Mouse (Mus musculus) stomach, embryonic 16.5 days (tissue): ENCODE data around the gene Atp2a2. TPM values are rescaled to one million over a fixed set of nuclear protein-coding genes. Genes with fewer than 3 reads are reported as not detected.
A peak's percentile ranks its signal among the peaks of the same experiment; 100 is the strongest.

Experiments used
- ATAC-seq: fragments of 200-750 bp; cut with Nextera tagmentation; 2 replicates; pipeline ENCODE4 v1.8.0; 2017; ENCODE audit warnings: moderate number of reproducible peaks, moderate TSS enrichment; ENCODE audit not compliant: insufficient read depth, low FRiP score
- H3K27ac ChIP-seq: fragments of 300-500 bp; sonication (generic); 2 replicates; pipeline ENCODE4 v1.5.1; 2014; ENCODE audit warnings: low read length
- H3K27me3 ChIP-seq: fragments of 300-500 bp; sonication (generic); 2 replicates; pipeline ENCODE4 v1.6.1; 2014; ENCODE audit warnings: low read length, control low read depth, mixed read lengths; ENCODE audit not compliant: control insufficient read depth, insufficient read depth
- H3K36me3 ChIP-seq: fragments of 300-500 bp; sonication (generic); 2 replicates; pipeline ENCODE4 v1.6.1; 2014; ENCODE audit warnings: low read length; ENCODE audit not compliant: control insufficient read depth, insufficient read depth
- H3K4me1 ChIP-seq: fragments of 300-500 bp; sonication (generic); 2 replicates; pipeline ENCODE4 v1.6.1; 2014; ENCODE audit warnings: low read length, control low read depth, mixed read lengths; ENCODE audit not compliant: control insufficient read depth, insufficient read depth
- H3K4me2 ChIP-seq: fragments of 300-500 bp; sonication (generic); 2 replicates; pipeline ENCODE4 v1.6.1; 2014; ENCODE audit warnings: low read depth, low read length, mixed read lengths
- H3K4me3 ChIP-seq: fragments of 300-500 bp; sonication (generic); replicated peaks from 2 replicates; pipeline ENCODE4 v1.5.1; 2014; ENCODE audit warnings: mild to moderate bottlenecking, low read length
- H3K9ac ChIP-seq: fragments of 300-500 bp; sonication (generic); 2 replicates; pipeline ENCODE4 v1.6.1; 2014; ENCODE audit warnings: low read length
- H3K9me3 ChIP-seq: fragments of 300-500 bp; sonication (generic); replicated peaks from 2 replicates; pipeline ENCODE4 v1.6.1; 2016; ENCODE audit warnings: low read length, control low read depth; ENCODE audit not compliant: control insufficient read depth
- WGBS: fragments of 180-500 bp; shearing (Covaris S2); extraction: QIAGEN DNeasy Blood & Tissue Kit; methylation state at CpG from one replicate; pipeline ENCODE4 v1.1.7; 2014; 5-methylcytosine and 5-hydroxymethylcytosine counted together
- polyA plus RNA-seq: library from polyadenylated mRNA; unstranded; fragments of >200 nt; fragmentation: Nextera tagmentation; extraction: Ambion mirVana; gene quantifications from 2 replicates; pipeline ENCODE4 v1.2.1, GENCODE M21; 2015

Atp2a2 gene
- polyA plus RNA-seq, 1 experiment from 2014 or later = 27.3 TPM

DNA sequence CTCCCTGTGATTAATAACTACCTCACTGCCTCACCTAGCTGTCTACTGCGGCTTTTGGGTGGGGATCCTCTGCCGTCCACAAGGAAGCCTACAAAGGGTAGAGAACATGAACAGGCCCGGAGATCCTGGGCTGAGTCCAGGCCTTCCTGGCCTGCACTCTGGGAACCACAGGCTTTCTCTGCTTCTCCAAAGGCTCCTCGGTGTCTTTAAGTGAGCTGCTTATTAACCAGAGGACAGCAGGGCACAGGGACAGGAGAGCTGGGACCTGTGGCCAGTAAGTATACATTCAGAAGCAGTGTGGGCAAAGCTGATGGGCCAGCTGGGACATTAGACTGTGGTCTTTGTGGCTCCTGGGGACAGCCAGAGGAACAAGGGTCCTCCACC is 22.8 kb upstream of the Atp2a2 start:
- H3K9me3 ChIP-seq = no peaks in the 10 kb centered on the region
- H3K36me3 ChIP-seq = no peaks in the 10 kb centered on the region
- ATAC-seq = peak; percentile 10; the same call in 1 of the 2 replicates
- no peaks in the 10 kb centered on the region for H3K27me3 ChIP-seq
- WGBS = 42% methylated on average over 4 of the region's 4 CpGs
- H3K4me1 ChIP-seq = peaks cover 53% of the 10 kb centered on the region
- H3K4me3 ChIP-seq = no peak overlapping the region
- H3K4me2 ChIP-seq = no peak overlapping the region
- H3K9ac ChIP-seq = peak overlapping the region; percentile 52
- peak overlapping the region; percentile 78 for H3K27ac ChIP-seq

- Histone ChIP-seq H3K4me3 (no peak overlapping the region), H3K4me1 (peaks cover 47% of the 10 kb centered on the region), H3K36me3 (no peaks in the 10 kb centered on the region), H3K4me2 (no peak overlapping the region), H3K9ac (no peak overlapping the region; the same call in 1 of the 2 replicates), H3K27me3 (no peaks in the 10 kb centered on the region), H3K9me3 (no peaks in the 10 kb centered on the region), H3K27ac (peak overlapping the region; percentile 78)
- ATAC-seq = no peak
- WGBS = 71% methylated on average over 3 of the region's 3 CpGs
These were observed 22.2 kb upstream of the Atp2a2 start for GRCm38 (mm10) chr5:122524244-122524643.

DNA sequence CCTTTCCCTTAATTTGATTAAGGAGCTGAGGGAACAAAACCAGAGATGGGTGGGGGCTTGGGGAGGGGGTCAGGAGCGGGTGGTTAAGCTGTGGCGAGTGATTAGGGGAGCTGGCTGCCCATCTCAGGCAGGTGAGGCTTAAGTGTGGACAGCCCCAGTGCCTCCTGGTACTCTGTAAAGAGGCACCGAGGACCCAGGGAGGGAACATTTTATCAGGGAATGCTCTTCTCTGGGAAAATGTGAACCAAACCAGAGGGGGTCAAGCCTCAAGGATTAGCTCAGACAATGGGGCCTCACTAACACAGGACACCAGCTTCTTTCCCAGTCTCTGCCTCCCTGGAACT is 19.1 kb upstream of the Atp2a2 start:
- no peak for ATAC-seq
- Histone ChIP-seq H3K4me1 (peaks cover 24% of the 10 kb centered on the region), H3K4me3 (no peak overlapping the region), H3K27me3 (no peaks in the 10 kb centered on the region), H3K4me2 (no peak overlapping the region), H3K36me3 (no peaks in the 10 kb centered on the region), H3K9me3 (no peaks in the 10 kb centered on the region), H3K9ac (no peak overlapping the region), H3K27ac (no peak overlapping the region)
- 54% methylated on average over 3 of the region's 3 CpGs for WGBS

- no peak overlapping the region for H3K9ac ChIP-seq
- H3K27ac ChIP-seq = no peak overlapping the region
- WGBS = 40% methylated on average over 23 of the region's 23 CpGs
- no peak overlapping the region for H3K4me2 ChIP-seq
- H3K36me3 ChIP-seq = no peaks in the 10 kb centered on the region
- no peaks in the 10 kb centered on the region for H3K27me3 ChIP-seq
- no peak for ATAC-seq
- H3K4me3 ChIP-seq = no peak overlapping the region
- no peaks in the 10 kb centered on the region for H3K9me3 ChIP-seq
- H3K4me1 ChIP-seq = peaks cover 18% of the 10 kb centered on the region
These were observed 18.5 kb upstream of the Atp2a2 start for GRCm38 (mm10) chr5:122520254-122521129.

DNA sequence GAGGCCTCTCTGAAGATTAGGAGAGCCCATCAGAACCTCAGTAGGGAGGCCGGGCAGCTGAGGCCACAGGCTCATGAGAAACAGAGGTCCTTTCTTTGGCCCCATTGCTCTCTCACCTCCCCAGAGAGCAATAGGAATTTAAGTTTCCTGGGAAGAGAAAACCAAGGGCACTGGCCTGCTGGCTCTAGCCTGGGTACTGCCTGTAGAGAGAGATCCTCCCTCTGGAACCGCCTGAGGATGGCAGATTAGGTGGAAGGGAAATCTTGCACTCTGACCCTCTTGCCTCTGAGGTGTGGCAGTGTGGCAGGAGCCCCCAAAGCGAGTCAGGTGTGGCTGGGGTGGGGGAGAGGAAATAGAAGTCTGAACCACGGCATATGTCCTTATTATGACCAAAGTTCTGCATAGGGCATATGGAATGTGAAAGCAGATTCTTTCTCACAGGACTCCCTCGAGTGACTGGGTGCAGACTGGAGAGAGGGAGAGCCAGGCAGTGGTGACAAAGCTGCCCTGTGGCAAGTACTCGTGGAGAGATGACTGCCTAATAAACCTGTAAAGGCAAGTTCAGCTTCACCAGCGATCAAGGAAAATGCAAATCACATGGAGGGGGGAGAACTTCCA is 17.1 kb upstream of the Atp2a2 start:
- H3K4me2 ChIP-seq = no peak overlapping the region

DNA sequence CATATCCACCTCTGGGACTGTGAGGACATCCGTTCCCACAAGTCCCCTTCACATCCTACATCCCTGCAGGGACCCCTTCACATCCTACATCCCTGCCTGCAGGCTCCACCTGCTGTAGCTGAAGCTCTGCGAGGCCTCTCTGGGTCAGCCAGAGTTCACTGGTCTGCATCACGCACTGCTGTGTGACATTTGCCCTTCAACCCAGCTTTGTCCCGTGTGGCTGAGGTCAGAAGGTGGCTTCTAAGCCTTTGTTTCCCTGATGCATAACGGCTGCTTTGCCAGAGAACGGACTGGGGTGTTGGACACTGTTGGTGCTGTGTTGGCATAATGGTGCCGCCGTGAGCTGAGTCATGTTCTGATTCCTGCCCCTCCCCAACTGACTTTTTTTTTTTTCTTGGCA is 16.2 kb upstream of the Atp2a2 start:
- 25% methylated on average over 8 of the region's 8 CpGs for WGBS
- Histone ChIP-seq H3K27ac (no peak overlapping the region), H3K36me3 (no peaks in the 10 kb centered on the region), H3K4me3 (no peak overlapping the region), H3K9me3 (no peaks in the 10 kb centered on the region), H3K27me3 (no peaks in the 10 kb centered on the region), H3K4me1 (peaks cover 19% of the 10 kb centered on the region), H3K9ac (no peak overlapping the region), H3K4me2 (no peak overlapping the region)
- ATAC-seq = no peak

More for the DNA sequence above, 17.1 kb upstream of the Atp2a2 start:
- H3K4me3 ChIP-seq = no peak overlapping the region
- 43% methylated on average over 7 of the region's 7 CpGs for WGBS
- H3K27me3 ChIP-seq = no peaks in the 10 kb centered on the region
- no peak for ATAC-seq
- no peaks in the 10 kb centered on the region for H3K9me3 ChIP-seq
- peak overlapping the region; percentile 11; the same call in 1 of the 2 replicates for H3K27ac ChIP-seq
- H3K36me3 ChIP-seq = no peaks in the 10 kb centered on the region
- peaks cover 12% of the 10 kb centered on the region for H3K4me1 ChIP-seq
- no peak overlapping the region for H3K9ac ChIP-seq

GRCm38 (mm10) chr5:122516901-122517300 is 14.9 kb upstream of the Atp2a2 start:
- no peak overlapping the region for H3K4me3 ChIP-seq
- no peaks in the 10 kb centered on the region for H3K9me3 ChIP-seq
- no peak overlapping the region for H3K27ac ChIP-seq
- no peak overlapping the region for H3K9ac ChIP-seq
- WGBS = 85% methylated on average over 5 of the region's 5 CpGs
- no peaks in the 10 kb centered on the region for H3K27me3 ChIP-seq
- no peaks in the 10 kb centered on the region for H3K36me3 ChIP-seq
- H3K4me1 ChIP-seq = peaks cover 21% of the 10 kb centered on the region
- no peak overlapping the region for H3K4me2 ChIP-seq
- no peak for ATAC-seq

- no peak overlapping the region for H3K9ac ChIP-seq
These were observed 14.2 kb upstream of the Atp2a2 start for GRCm38 (mm10) chr5:122516029-122516730.

GRCm38 (mm10) chr5:122514127-122514521 is 12.1 kb upstream of the Atp2a2 start:
- H3K27me3 ChIP-seq = no peaks in the 10 kb centered on the region
- H3K4me3 ChIP-seq = no peak overlapping the region
- no peaks in the 10 kb centered on the region for H3K9me3 ChIP-seq
- WGBS = 37% methylated on average over 8 of the region's 8 CpGs
- no peak overlapping the region for H3K27ac ChIP-seq
- H3K36me3 ChIP-seq = no peaks in the 10 kb centered on the region
- ATAC-seq = no peak
- H3K9ac ChIP-seq = no peak overlapping the region
- H3K4me2 ChIP-seq = peak overlapping the region; percentile 24
- H3K4me1 ChIP-seq = peaks cover 32% of the 10 kb centered on the region

More at GRCm38 (mm10) chr5:122516029-122516730, 14.2 kb upstream of the Atp2a2 start:
- WGBS = 70% methylated on average over 11 of the region's 11 CpGs
- no peak overlapping the region for H3K4me2 ChIP-seq
- ATAC-seq = peak; percentile 18; the same call in 1 of the 2 replicates
- peaks cover 28% of the 10 kb centered on the region for H3K4me1 ChIP-seq
- no peaks in the 10 kb centered on the region for H3K27me3 ChIP-seq
- H3K36me3 ChIP-seq = no peaks in the 10 kb centered on the region
- no peak overlapping the region for H3K4me3 ChIP-seq
- H3K27ac ChIP-seq = no peak overlapping the region
- H3K9me3 ChIP-seq = no peaks in the 10 kb centered on the region
